Mouse (Mus musculus) intestine, embryonic 15.5 days (tissue): Measurements from ENCODE around the gene Ilk. TPM values are rescaled to one million over a fixed set of nuclear protein-coding genes. Genes with fewer than 3 reads are reported as not detected.

ENCODE experiments used
- ATAC-seq: fragments of 200-750 bp; cut with Nextera tagmentation; 2 replicates; pipeline ENCODE4 v1.8.0; 2017; ENCODE audit warnings: moderate TSS enrichment, moderate library complexity
- H3K27ac ChIP-seq: fragments of 300-500 bp; sonication (generic); 2 replicates; pipeline ENCODE4 v1.5.1; 2015; ENCODE audit warnings: mild to moderate bottlenecking, inconsistent platforms
- H3K27me3 ChIP-seq: fragments of 300-500 bp; sonication (generic); replicated peaks from 2 replicates; pipeline ENCODE4 v1.6.1; 2015; ENCODE audit warnings: inconsistent platforms
- H3K36me3 ChIP-seq: fragments of 300-500 bp; sonication (generic); 2 replicates; pipeline ENCODE4 v1.6.1; 2015; ENCODE audit warnings: inconsistent platforms
- H3K4me1 ChIP-seq: fragments of 300-500 bp; sonication (generic); replicated peaks from 2 replicates; pipeline ENCODE4 v1.6.1; 2015; ENCODE audit warnings: inconsistent platforms
- H3K4me2 ChIP-seq: fragments of 300-500 bp; sonication (generic); replicated peaks from 2 replicates; pipeline ENCODE4 v1.6.1; 2015; ENCODE audit warnings: mild to moderate bottlenecking, inconsistent platforms
- H3K4me3 ChIP-seq: fragments of 300-500 bp; sonication (generic); replicated peaks from 2 replicates; pipeline ENCODE4 v1.5.1; 2015; ENCODE audit warnings: inconsistent platforms
- H3K9ac ChIP-seq: fragments of 300-500 bp; sonication (generic); 2 replicates; pipeline ENCODE4 v1.6.1; 2015; ENCODE audit warnings: inconsistent platforms
- H3K9me3 ChIP-seq: fragments of 300-500 bp; sonication (generic); 2 replicates; pipeline ENCODE4 v1.6.1; 2016; ENCODE audit warnings: inconsistent platforms
- WGBS: fragments of 180-500 bp; shearing (Covaris S2); methylation state at CpG from one replicate; pipeline ENCODE4 v1.1.7; 2015; 5-methylcytosine and 5-hydroxymethylcytosine counted together
- polyA plus RNA-seq: library from polyadenylated mRNA; unstranded; fragments of >200 nt; fragmentation: Nextera tagmentation; extraction: Ambion mirVana; gene quantifications from 2 replicates; pipeline ENCODE4 v1.2.1, GENCODE M21; 2015

Gene Ilk
- polyA plus RNA-seq, 1 experiment from 2014 or later: 313 TPM

DNA sequence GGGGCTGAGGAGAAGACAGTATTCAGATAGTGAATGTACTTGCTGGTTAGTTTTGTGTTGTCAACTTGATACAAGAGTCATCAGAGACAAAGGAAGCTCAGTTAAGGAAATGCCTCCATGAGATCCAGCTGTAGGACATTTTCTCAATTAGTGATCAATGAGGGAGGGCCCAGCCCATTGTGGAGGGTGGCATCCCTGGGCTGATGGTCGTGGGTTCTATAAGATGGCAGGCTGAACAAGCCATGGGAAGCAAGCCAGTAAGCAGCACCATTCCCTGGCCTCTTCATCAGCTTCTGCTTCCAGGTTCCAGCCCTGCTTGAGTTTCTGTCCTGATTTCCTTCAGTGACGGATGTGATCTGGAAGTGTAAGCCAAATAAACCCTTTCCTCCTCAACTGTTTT lies 11.4 kb downstream of the Ilk start:
- 84% methylated on average over 2 of the region's 2 CpGs for whole genome bisulfite sequencing
- H3K4me2 ChIP-seq: no peak overlapping the region
- no peaks in the 10 kb centered on the region for H3K27me3 ChIP-seq
- no peak for ATAC-seq
- H3K27ac ChIP-seq: no peak overlapping the region
- no peaks in the 10 kb centered on the region for H3K9me3 ChIP-seq
- no peak overlapping the region for H3K9ac ChIP-seq
- H3K4me3 ChIP-seq: no peak overlapping the region
- no peaks in the 10 kb centered on the region for H3K36me3 ChIP-seq
- peaks cover 7% of the 10 kb centered on the region; the same call in 1 of the 2 replicates for H3K4me1 ChIP-seq

DNA sequence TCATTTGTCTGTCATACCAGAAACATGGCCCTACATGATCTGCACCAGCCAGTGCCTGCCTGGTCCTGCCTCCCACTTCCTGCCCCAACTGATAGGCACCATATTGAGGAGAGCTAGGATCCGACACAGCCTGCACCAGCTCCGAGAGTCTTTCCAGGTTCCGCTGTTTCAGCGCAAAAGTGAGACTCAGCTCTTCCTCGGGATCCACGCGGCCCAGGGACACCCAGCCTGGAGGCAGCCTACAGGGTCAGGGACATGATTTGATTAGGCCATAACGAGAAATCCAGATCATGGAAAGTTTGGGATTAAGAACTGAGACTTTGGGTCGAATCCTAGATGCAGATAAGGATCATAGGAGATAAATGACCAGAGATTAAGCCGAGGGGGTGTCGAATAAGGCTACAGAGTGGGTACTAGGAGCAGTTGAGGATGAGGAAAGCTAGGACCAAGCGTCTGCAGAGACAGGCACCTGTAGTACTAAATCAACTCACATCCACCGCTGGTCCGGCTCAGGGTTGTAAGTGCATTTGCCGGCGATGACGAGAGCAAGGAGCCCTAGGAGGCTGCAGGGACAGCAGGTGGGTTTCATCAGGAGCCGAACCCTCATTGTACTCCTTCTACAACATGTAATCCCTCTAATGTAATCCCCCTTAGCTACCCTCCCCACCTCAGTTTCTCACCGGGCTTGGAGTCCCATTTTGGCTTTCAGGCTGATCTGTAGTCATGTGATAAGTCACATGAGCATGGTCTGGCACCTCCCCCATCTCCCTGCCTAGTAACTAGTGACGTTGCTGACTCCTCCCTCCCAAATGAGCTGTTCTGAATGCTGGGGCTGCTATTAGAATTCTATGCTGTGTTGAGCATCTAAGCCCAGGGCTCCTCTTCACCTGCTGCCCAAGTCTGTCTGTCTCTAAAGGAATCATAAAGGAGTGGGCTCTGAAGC lies 15.4 kb downstream of the Ilk start, which contains the start of gene Tpp1:
Tpp1 (minus strand) TSS at position 745 of the 943 bp plus-strand sequence.
- Histone ChIP-seq H3K4me1 (no peaks in the 10 kb centered on the region), H3K4me3 (peak within 1 kb of the TSS; percentile 57), H3K4me2 (peak within 1 kb of the TSS; percentile 71), H3K27ac (peak within 1 kb of the TSS; percentile 39; the same call in 1 of the 2 replicates), H3K9me3 (no peaks in the 10 kb centered on the region), H3K36me3 (peaks cover 20% of the 10 kb centered on the region; the same call in 1 of the 2 replicates), H3K9ac (peak within 1 kb of the TSS; percentile 63), H3K27me3 (no peaks in the 10 kb centered on the region)
- 17% methylated on average over 20 of the region's 20 CpGs for WGBS
- ATAC-seq: peak; percentile 95

DNA sequence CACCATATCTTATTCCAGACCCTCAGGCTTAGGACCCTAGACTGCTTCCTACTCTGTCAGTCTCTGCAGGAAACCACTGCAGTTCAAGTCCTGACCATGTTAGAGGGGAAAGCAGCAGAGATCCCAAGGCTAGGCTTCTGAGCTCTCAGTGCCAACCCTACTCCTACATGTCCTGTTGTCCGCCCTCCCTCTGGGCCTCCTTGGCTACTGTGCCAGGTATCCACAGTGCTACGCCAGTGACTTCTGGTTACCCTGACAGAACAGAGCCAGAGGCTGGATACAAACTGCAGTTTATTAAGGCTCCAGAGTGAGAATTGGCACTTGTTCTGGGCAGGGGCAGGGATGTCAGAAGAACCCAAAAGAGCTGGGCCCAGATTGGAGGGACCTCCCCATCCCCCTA lies 16.3 kb downstream of the Ilk start:
- Histone ChIP-seq H3K27me3 (no peaks in the 10 kb centered on the region), H3K27ac (no peak overlapping the region), H3K4me3 (no peak overlapping the region), H3K4me1 (no peaks in the 10 kb centered on the region), H3K36me3 (peaks cover 23% of the 10 kb centered on the region; the same call in 1 of the 2 replicates), H3K9me3 (no peaks in the 10 kb centered on the region), H3K4me2 (no peak overlapping the region), H3K9ac (no peak overlapping the region)
- 91% methylated on average over 2 of the region's 2 CpGs for WGBS
- ATAC-seq: 0 out of 2 replicates have a peak, but pooled peaks have one; percentile 6

DNA sequence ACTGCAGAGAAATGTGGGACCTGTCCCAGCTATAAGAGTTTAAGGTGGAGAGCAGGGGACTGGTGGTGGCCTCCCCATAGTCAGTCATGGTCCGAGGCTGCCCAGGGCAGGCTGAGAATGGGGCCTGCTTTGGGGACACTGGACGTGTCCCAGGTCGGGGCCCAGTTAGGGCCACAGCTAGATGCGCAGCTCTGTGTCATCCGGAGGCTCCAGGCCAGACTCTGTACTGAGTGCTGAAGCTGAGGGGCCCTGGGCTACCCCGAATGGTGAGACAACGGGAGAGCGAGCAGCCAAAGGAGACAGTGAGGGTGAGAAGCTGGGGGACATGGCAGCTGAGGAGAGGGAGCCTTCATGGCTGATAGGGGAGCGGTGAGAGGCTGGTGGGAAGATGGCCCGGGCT lies 16.9 kb downstream of the Ilk start:
- H3K36me3 ChIP-seq: peaks cover 28% of the 10 kb centered on the region; the same call in 1 of the 2 replicates

DNA sequence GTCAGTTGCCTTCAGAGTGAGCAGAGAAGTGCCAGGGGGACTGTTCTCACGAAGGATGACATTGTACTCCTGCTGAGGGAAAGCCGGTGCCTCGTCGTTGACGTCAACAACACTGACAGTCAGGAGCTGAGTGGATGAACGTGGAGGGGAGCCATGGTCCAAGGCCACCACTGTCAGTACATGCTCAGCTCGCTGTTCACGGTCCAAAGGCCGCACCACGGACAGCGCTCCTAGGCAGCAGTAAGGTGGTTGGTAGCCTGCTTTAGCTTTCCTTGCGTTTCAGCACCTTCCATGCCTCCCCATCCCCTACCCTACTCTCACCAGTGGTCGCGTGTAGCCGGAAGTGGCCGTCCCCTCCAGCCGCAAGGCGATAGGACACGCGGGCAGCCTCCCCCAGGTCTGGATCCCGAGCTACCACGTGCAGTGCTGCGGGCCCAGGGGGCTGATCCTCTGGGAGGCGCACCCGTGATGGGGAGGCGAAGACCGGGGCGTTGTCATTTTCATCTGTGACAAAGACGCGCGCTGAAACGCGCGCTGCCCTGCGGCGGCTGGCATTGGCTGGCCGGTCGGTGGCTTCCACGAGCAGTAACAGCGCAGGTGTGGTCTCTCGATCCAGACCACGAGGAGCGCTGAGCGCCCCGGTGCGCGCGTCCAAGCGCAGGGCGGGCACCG lies 25.6 kb downstream of the Ilk start:
- Histone ChIP-seq H3K4me1 (no peaks in the 10 kb centered on the region), H3K36me3 (peaks cover 39% of the 10 kb centered on the region), H3K9me3 (no peaks in the 10 kb centered on the region), H3K4me3 (peak overlapping the region; percentile 24), H3K4me2 (peak overlapping the region; percentile 66), H3K9ac (no peak overlapping the region), H3K27me3 (peaks cover 6% of the 10 kb centered on the region; the same call in 1 of the 2 replicates), H3K27ac (no peak overlapping the region)
- peak; percentile 62 for ATAC-seq
- WGBS: 40% methylated on average over 51 of the region's 51 CpGs

More for the DNA sequence above, 16.9 kb downstream of the Ilk start:
- no peak for ATAC-seq
- no peak overlapping the region for H3K4me2 ChIP-seq
- H3K4me3 ChIP-seq: no peak overlapping the region
- 87% methylated on average over 10 of the region's 10 CpGs for WGBS
- H3K9ac ChIP-seq: no peak overlapping the region
- H3K4me1 ChIP-seq: no peaks in the 10 kb centered on the region
- H3K27ac ChIP-seq: no peak overlapping the region
- no peaks in the 10 kb centered on the region for H3K27me3 ChIP-seq
- H3K9me3 ChIP-seq: no peaks in the 10 kb centered on the region

DNA sequence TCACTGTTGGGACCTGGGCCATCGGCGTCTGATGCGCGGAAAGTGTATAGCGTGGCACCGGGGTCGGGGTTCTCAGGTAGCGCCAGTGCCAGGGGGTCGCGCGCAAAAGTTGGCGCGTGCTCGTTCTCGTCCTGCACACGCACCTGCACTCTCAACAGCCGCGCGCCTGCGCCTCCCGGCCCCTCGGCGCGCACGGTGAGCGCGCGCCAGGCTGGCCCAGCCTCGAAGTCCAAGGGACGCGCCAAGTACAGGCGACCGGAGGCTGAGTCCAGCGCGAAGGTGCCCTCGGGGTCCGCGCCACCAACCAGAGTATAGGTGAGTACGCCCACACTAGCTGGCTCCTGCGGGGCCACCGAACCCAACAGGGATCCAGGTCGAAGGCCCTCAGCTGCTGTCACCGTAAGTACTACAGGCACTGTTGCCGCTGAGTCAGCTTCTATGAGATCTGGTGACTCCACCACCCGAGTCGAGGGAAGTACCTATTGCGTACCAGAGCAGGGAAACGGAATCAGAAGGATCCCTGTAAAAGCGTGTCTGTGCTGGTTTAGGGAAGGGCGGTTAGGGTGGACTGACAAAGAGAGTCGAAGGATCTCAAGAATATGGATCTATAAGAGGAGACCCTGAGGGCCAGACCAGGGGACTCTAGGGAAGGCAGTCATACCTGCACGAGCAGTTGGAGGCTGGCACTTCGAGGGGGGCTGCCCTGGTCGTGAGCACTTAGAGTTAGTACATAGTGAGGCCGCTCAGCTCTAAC lies 26.3 kb downstream of the Ilk start:
- Histone ChIP-seq H3K9ac (no peak overlapping the region), H3K4me1 (peaks cover 2% of the 10 kb centered on the region; the same call in 1 of the 2 replicates), H3K4me3 (peak overlapping the region; percentile 24), H3K36me3 (peaks cover 37% of the 10 kb centered on the region), H3K9me3 (no peaks in the 10 kb centered on the region), H3K27me3 (peaks cover 6% of the 10 kb centered on the region; the same call in 1 of the 2 replicates), H3K27ac (no peak overlapping the region), H3K4me2 (peak overlapping the region; percentile 66)
- WGBS: 46% methylated on average over 55 of the region's 55 CpGs
- peak; percentile 44 for ATAC-seq

DNA sequence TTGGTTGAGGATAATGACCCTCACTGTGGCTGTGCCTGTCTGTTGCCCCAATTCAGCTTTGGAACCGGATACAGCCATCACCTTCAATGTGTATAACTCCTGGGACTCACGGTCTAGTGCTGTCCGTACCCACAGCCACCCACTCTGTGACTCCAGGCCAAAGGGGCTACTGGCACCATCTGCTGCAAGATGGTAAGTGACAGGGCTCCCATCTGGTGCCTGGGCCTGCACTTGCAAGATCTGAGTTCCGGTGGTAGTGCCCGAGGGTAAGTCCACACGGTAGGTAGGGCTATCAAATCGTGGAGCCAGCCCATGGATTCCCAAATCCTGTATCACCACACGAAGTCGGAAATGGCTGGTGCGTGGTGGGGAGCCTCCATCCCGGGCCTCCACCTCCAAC lies 27.9 kb downstream of the Ilk start:
- peaks cover 12% of the 10 kb centered on the region for H3K4me1 ChIP-seq
- no peak for ATAC-seq
- H3K27me3 ChIP-seq: peaks cover 6% of the 10 kb centered on the region; the same call in 1 of the 2 replicates
- WGBS: 94% methylated on average over 11 of the region's 11 CpGs
- no peak overlapping the region for H3K9ac ChIP-seq
- H3K4me3 ChIP-seq: no peak overlapping the region
- H3K4me2 ChIP-seq: no peak overlapping the region
- H3K9me3 ChIP-seq: no peaks in the 10 kb centered on the region
- peaks cover 23% of the 10 kb centered on the region for H3K36me3 ChIP-seq
- H3K27ac ChIP-seq: no peak overlapping the region

DNA sequence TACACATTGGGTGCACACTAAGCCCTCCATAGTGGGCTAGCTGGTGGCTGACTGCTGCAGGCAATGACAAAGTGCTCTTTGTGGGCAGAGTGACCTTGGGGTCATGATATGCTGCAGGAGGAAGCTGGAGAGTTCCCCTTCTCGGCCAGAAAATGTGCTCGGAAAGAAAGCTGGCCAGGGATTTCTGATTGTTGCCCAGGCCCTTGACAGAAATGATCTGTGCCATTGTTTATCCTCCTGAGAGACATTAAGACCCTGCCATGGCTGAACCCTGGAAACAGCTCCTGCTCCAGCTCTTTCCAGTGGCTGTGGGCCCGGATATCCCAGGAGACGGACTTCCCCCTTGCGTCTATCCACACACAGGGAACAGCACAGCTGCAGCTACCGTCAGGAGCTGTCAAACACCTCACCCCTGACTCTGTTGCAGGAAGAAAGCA lies 31.4 kb downstream of the Ilk start:
- no peaks in the 10 kb centered on the region for H3K9me3 ChIP-seq
- peaks cover 23% of the 10 kb centered on the region for H3K36me3 ChIP-seq
- no peak overlapping the region for H3K4me2 ChIP-seq
- no peaks in the 10 kb centered on the region for H3K27me3 ChIP-seq
- H3K4me3 ChIP-seq: no peak overlapping the region
- 0 out of 2 replicates have a peak overlapping the region, but pooled peaks have one; percentile 32 for H3K27ac ChIP-seq
- peaks cover 12% of the 10 kb centered on the region for H3K4me1 ChIP-seq
- WGBS: 27% methylated on average over 6 of the region's 6 CpGs
- ATAC-seq: peak; percentile 66
- no peak overlapping the region for H3K9ac ChIP-seq

DNA sequence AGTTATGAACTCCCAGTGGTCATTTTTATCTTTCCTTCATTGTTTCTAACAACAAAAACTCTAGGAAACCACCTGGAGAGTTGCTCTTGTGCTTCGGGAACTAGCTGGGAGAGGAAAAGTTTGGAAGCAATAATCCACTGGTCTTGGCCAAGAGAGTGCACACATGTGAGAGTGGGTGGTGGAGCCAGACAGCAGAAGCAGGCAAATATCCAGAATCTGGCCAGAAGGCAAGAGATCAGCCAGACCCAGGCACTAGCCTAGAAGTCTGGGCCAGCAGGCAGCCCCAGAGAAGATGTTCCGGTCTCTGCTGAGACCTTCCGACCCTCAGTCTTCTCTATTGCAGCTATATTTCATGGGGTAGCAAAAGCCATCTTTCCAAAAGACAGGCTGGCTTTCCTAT lies 33.6 kb downstream of the Ilk start:
- no peak overlapping the region for H3K27ac ChIP-seq

DNA sequence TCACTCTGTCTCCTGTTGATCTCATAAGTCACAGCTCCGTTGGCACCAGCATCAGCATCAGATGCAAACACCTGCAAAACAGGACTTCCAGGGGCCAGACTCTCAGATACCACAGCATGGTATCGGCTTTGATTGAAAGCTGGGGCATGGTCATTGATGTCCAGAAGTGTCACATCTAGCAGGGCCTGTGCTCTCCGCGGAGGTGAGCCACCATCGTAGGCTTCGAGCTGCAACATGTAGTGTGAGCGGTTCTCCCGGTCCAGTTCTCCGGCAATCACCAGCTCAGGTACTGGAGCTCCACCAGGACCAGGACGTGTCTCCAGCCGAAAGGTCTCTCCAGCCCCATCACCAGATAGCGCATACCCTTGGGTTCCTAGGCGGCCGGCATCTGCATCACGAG lies 35.9 kb downstream of the Ilk start:
- ATAC-seq: no peak
- Histone ChIP-seq H3K9me3 (no peaks in the 10 kb centered on the region), H3K9ac (no peak overlapping the region), H3K4me1 (peaks cover 30% of the 10 kb centered on the region), H3K4me3 (no peak overlapping the region), H3K27me3 (no peaks in the 10 kb centered on the region), H3K36me3 (peaks cover 10% of the 10 kb centered on the region; the same call in 1 of the 2 replicates), H3K4me2 (no peak overlapping the region), H3K27ac (no peak overlapping the region)
- WGBS: 96% methylated on average over 15 of the region's 15 CpGs

More for the DNA sequence above, 33.6 kb downstream of the Ilk start:
- 87% methylated on average over 3 of the region's 3 CpGs for WGBS
- H3K4me1 ChIP-seq: peaks cover 23% of the 10 kb centered on the region
- H3K4me2 ChIP-seq: no peak overlapping the region
- H3K9me3 ChIP-seq: no peaks in the 10 kb centered on the region
- no peak for ATAC-seq
- H3K4me3 ChIP-seq: no peak overlapping the region
- H3K27me3 ChIP-seq: no peaks in the 10 kb centered on the region
- H3K9ac ChIP-seq: no peak overlapping the region
- peaks cover 17% of the 10 kb centered on the region; the same call in 1 of the 2 replicates for H3K36me3 ChIP-seq

DNA sequence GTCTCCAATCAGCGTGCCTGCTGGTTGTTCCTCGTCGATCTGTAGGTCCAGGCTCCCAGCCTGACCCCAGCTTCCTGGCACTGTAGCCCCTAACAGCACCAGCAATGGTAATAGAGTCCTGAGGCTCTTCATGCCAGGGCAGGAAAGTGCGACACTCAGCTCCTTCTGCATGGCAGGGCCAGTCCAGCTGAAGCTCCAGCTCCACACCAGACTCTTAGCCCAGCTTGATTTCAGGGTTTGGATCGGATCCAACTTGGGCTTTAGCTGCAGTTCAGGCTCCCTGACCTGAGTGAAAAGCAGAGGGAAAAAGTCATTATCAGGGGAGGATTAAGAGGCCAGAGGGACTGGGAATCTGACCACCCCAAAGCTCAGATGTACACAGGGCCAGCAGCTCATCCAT lies 36.6 kb downstream of the Ilk start:
- no peak overlapping the region for H3K9ac ChIP-seq
- ATAC-seq: no peak
- no peak overlapping the region for H3K4me3 ChIP-seq
- H3K4me1 ChIP-seq: peaks cover 29% of the 10 kb centered on the region
- H3K9me3 ChIP-seq: no peaks in the 10 kb centered on the region
- peaks cover 10% of the 10 kb centered on the region; the same call in 1 of the 2 replicates for H3K36me3 ChIP-seq
- 78% methylated on average over 5 of the region's 5 CpGs for WGBS
- H3K4me2 ChIP-seq: no peak overlapping the region
- no peak overlapping the region for H3K27ac ChIP-seq
- no peaks in the 10 kb centered on the region for H3K27me3 ChIP-seq
